Mouse (Mus musculus) c-Kit-positive CD71-positive TER-119-positive erythroid progenitor cells, embryonic 14.5 days (primary cell): Measurements from ENCODE around the gene Olfr3.

Experiments used
- DNase-seq: peaks from one replicate; pipeline ENCODE4 v3.0.0-alpha.2; 2013; ENCODE audit warnings: low spot score

The Olfr3 gene

GRCm38 (mm10) chr2:36816932-36817331 is at the start of gene Olfr3:
Olfr3 (minus strand) TSS chr2:36817032.
- no peak for DNase-seq

GRCm38 (mm10) chr2:36862560-36862959 is 45.7 kb upstream of the Olfr3 start, which contains the start of gene Olfr351:
Olfr351 (minus strand) TSS chr2:36862660.
- DNase-seq: no peak

DNA sequence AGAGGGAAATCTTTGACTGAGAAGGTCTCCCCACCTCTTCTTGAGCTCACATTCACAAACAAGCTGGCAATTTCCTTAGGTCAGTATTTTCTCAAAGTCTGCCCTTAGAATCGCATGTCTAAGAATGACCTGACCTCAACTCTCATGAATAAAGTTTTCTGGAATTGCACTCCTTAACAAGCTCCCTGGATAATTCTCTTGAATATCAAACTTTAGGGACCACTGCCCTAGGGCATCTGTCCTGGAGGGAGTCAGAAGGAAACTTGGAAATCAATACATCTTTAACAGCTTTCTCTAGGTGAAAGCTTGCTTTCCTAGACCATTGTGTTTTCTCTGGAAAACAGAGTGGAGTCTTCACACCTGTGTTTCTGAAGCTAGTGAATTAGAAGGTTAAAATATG is 29.2 kb upstream of the Olfr3 start, which contains the start of gene Olfr350:
Gene Olfr350, plus strand, starts transcription at position 301 of the 400 bp plus-strand sequence.
- DNase-seq: no peak

DNA sequence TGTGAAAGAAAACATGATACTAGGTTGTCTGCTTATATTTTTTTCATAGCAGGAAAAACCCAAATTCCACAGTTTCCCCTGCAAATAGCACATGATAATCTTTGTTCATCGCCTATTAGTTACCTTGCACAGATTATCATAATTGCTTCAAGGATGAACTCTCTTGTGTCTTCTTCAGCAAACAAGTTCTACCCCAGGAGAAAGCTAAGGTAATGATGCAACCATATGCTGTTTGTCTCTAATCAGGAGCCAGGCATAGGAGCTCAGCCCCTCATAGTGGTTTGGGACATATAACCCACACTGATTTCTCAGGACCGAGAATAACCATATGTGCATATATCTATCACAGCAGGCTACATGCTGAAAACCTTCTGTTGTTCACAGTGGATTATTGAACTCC is 26.6 kb downstream of the Olfr3 start, which contains the start of gene Olfr50:
Gene Olfr50, plus strand, starts transcription at position 301 of the 400 bp plus-strand sequence.
- DNase-seq: no peak

GRCm38 (mm10) chr2:36783976-36784375 is 32.9 kb downstream of the Olfr3 start, which contains the start of gene Olfr348:
Olfr348 (plus strand) TSS chr2:36784276.
- no peak for DNase-seq
